Mouse (Mus musculus) testis, adult 2 months (tissue): Measurements from ENCODE around the gene Papolg.

Experiments used
- CTCF ChIP-seq: fragments of 200-500 bp; IDR thresholded peaks from 2 replicates; pipeline ENCODE4 v1.5.1; 2012; ENCODE audit warnings: low read depth, mild to moderate bottlenecking, inconsistent platforms, low read length, moderate library complexity; ENCODE audit not compliant: control insufficient read depth, insufficient read depth, insufficient replicate concordance
- POLR2A ChIP-seq: fragments of 200-500 bp; IDR thresholded peaks from 2 replicates; pipeline ENCODE4 v1.6.1; 2012; ENCODE audit warnings: low read depth, mild to moderate bottlenecking, inconsistent platforms, low read length, moderate library complexity; ENCODE audit not compliant: control insufficient read depth

DNA sequence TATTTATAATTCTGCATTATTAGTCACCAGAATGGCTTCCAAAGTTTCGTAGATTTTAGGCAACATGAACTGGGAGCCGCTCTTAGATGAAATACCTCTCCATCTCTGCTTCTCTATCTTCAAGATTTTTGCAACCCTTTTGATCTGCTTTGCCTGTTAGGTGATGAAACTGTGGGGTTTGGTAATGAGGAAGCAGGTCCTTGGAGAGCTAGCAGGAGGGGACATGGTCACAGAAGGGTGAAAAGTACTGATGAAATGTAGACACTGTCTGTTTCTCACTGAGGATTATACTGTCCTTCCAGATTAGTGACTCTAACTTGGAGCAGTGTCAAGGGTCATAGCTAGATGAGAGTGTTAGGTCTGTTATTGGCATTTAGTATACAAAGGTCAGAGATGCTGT lies 73.4 kb downstream of the Papolg start:
- TF ChIP-seq POLR2A = no peak
- TF ChIP-seq CTCF = no peak
